Comparison of ENCODE assay signal across 8 mouse cellular contexts in the genomic region with DNA sequence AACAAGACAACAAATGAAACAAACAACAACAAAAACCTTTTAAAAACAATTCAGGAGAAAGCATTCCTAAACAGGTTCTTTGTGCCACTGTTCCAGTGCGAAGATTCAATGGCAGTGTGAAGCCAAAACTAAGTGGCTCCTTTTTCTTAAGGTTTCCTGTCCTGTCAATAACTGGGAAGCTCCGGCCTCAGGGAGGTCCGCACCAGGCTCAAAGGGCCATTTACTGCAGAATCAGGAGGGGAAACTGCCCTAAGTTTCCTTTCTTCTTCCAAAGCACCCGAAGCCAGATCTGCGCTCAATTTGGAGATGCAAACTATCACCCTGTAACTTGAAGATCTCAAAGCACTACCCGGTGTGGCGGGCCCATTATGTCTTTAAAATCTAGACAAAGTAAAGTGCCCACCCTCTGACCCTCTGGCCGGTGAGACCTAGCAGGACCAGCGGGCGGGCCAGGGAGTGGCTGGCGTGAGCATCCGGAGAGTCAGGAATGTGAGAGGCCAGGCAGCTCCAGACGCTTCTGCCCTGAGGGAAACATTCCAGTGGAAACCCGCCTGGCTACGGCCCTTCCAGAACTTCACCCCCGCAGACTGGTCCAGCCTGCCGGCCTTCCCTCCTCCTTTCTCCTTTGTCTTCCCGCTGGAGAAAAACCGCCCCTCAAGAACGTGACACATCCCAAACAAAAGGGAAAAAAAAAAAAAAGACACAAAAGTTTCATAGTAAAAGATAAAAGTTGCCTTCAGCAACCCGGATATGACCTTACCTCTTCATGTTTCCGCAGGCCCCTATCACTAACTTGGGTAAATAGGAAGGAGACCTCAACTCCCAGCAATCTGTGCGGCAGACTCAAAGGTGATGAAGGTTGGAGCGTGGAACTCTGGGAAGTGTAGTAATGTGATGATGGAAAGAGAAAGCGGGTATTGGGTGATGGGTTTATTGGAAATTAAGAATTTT. TPM values are rescaled to one million over a fixed set of nuclear protein-coding genes. Genes with fewer than 3 reads are reported as not detected.
A peak's percentile ranks its signal among the peaks of the same experiment; 100 is the strongest.
DNase-seq lines count a peak whose midpoint lies in the region; ATAC-seq lines count a peak whose summit lies in the region.

Gene Rbm41 (minus strand): TSS at position 856 of the 951 bp plus-strand sequence.

- ATAC-seq in embryonic facial prominence, embryonic 14.5 days (ENCODE audit: low read depth): peak; percentile 93
- ATAC-seq in heart, embryonic 11.5 days (replicated peaks; ENCODE audit: insufficient number of reproducible peaks, low FRiP score, low TSS enrichment): peak; percentile 80
- peak; percentile 89; the same call in 1 of the 2 replicates for ATAC-seq in kidney, embryonic 16.5 days (ENCODE audit: low FRiP score, low TSS enrichment)
- ATAC-seq in monocyte, adult 5-6 weeks (replicated peaks; ENCODE audit: insufficient number of reproducible peaks, low FRiP score, low TSS enrichment, poor library complexity, severe bottlenecking): peak; percentile 76; the same call in 1 of the 2 replicates

- H3K4me1 ChIP-seq in embryonic facial prominence, embryonic 14.5 days (ENCODE audit: control insufficient read depth, insufficient read depth, low read length): no peaks in the 10 kb centered on the region
- H3K4me1 ChIP-seq in heart, embryonic 11.5 days (ENCODE audit: control insufficient read depth, insufficient read depth, low read length): no peaks in the 10 kb centered on the region
- 0 out of 2 replicates have a peak, but pooled peaks cover 3% of the 10 kb centered on the region for H3K4me1 ChIP-seq in kidney, embryonic 16.5 days (ENCODE audit: insufficient read depth, low read length)

- peak within 1 kb of the TSS; percentile 74 for H3K9ac ChIP-seq in embryonic facial prominence, embryonic 14.5 days (ENCODE audit: low read depth, low read length)
- peak within 1 kb of the TSS; percentile 74 for H3K9ac ChIP-seq in heart, embryonic 11.5 days (ENCODE audit: low read depth, low read length)
- H3K9ac ChIP-seq in kidney, embryonic 16.5 days (replicated peaks; ENCODE audit: low read length): peak within 1 kb of the TSS; percentile 71

- peak; percentile 76 for DNase-seq in A20 (ENCODE audit: low read depth, low spot score)
- DNase-seq in adrenal gland, postnatal 25 days: peak; percentile 18
- DNase-seq in embryonic facial prominence, embryonic 14.5 days (ENCODE audit: low spot score): peak; percentile 84
- DNase-seq in liver: peak; percentile 46
- DNase-seq in spleen, postnatal 4 days (ENCODE audit: low spot score in 2 of 2): peak; percentile 17 to 61

- 15% methylated on average over 25 of the region's 25 CpGs for WGBS in embryonic facial prominence, embryonic 14.5 days
- WGBS in heart, embryonic 11.5 days (ENCODE audit: insufficient replicate concordance): 21% methylated on average over 24 of the region's 25 CpGs
- WGBS in kidney, embryonic 16.5 days: 17% methylated on average over 25 of the region's 25 CpGs

- H3K4me2 ChIP-seq in embryonic facial prominence, embryonic 14.5 days (ENCODE audit: low read depth, low read length): peak within 1 kb of the TSS; percentile 55
- peak within 1 kb of the TSS; percentile 58 for H3K4me2 ChIP-seq in heart, embryonic 11.5 days
- peak within 1 kb of the TSS; percentile 52 for H3K4me2 ChIP-seq in kidney, embryonic 16.5 days (replicated peaks; ENCODE audit: low read depth, low read length)

- H3K4me3 ChIP-seq in embryonic facial prominence, embryonic 14.5 days (ENCODE audit: low read depth, low read length): peak within 1 kb of the TSS; percentile 56
- H3K4me3 ChIP-seq in heart, embryonic 11.5 days (ENCODE audit: low read depth, low read length): peak within 1 kb of the TSS; percentile 55
- peak within 1 kb of the TSS; percentile 59 for H3K4me3 ChIP-seq in kidney, embryonic 16.5 days (ENCODE audit: low read length)

- H3K27me3 ChIP-seq in embryonic facial prominence, embryonic 14.5 days (replicated peaks; ENCODE audit: control insufficient read depth, insufficient read depth, low read length): peaks cover 8% of the 10 kb centered on the region
- H3K27me3 ChIP-seq in heart, embryonic 11.5 days (ENCODE audit: control insufficient read depth, insufficient read depth, low read length): no peaks in the 10 kb centered on the region
- H3K27me3 ChIP-seq in kidney, embryonic 16.5 days (ENCODE audit: insufficient read depth, low read length): peaks cover 7% of the 10 kb centered on the region; the same call in 1 of the 2 replicates

- no peaks in the 10 kb centered on the region for H3K9me3 ChIP-seq in embryonic facial prominence, embryonic 14.5 days (ENCODE audit: control insufficient read depth, low read length)
- H3K9me3 ChIP-seq in heart, embryonic 11.5 days (replicated peaks; ENCODE audit: control insufficient read depth, low read length): no peaks in the 10 kb centered on the region
- no peaks in the 10 kb centered on the region for H3K9me3 ChIP-seq in kidney, embryonic 16.5 days (ENCODE audit: low read length)

- H3K36me3 ChIP-seq in embryonic facial prominence, embryonic 14.5 days (ENCODE audit: control insufficient read depth, insufficient read depth, low read length): peaks cover 10% of the 10 kb centered on the region; the same call in 1 of the 2 replicates
- no peaks in the 10 kb centered on the region for H3K36me3 ChIP-seq in heart, embryonic 11.5 days (ENCODE audit: control insufficient read depth, insufficient read depth, low read length)
- no peaks in the 10 kb centered on the region for H3K36me3 ChIP-seq in kidney, embryonic 16.5 days (ENCODE audit: insufficient read depth, low read length)

- peak within 1 kb of the TSS; percentile 74 for H3K27ac ChIP-seq in embryonic facial prominence, embryonic 14.5 days (replicated peaks; ENCODE audit: low read depth, low read length)
- H3K27ac ChIP-seq in heart, embryonic 11.5 days (ENCODE audit: low read depth, low read length): peak within 1 kb of the TSS; percentile 74
- H3K27ac ChIP-seq in kidney, embryonic 16.5 days (ENCODE audit: low read length): peak within 1 kb of the TSS; percentile 82

RNA-seq across cellular contexts. Expression of gene Rbm41, which starts in this region (rescaled TPM):
- 7.3 and 8.5 TPM in 2 replicates for total RNA-seq in adrenal gland, postnatal 25 days (2021)
- 5.8 and 6.0 TPM in 2 replicates for polyA plus RNA-seq in embryonic facial prominence, embryonic 14.5 days (2014; fragmentation: Nextera tagmentation; extraction: Ambion mirVana)
- polyA plus RNA-seq in heart, embryonic 11.5 days (2014; fragmentation: Nextera tagmentation; extraction: Ambion mirVana): 6.6 and 7.2 TPM in 2 replicates
- 4.2 and 4.7 TPM in 2 replicates for polyA plus RNA-seq in kidney, embryonic 16.5 days (2015; fragmentation: Nextera tagmentation; extraction: Ambion mirVana)
- total RNA-seq in monocyte, adult 5-6 weeks (2017): 16.1 to 31.8 TPM (median 25.9 TPM) in 3 replicates

Comparison
In these comparisons a context has a peak if more than half of its experiments do, and no peak if none do; other contexts are left out.
1. Peak in every context shown above with its lines: DNase-seq, ATAC-seq, H3K4me3 ChIP-seq and H3K27ac ChIP-seq.
2. DNase-seq: peak in every context shown above with its lines; median percentile 84 in embryonic facial prominence, embryonic 14.5 days; 76 in A20; 46 in liver; 39 in spleen, postnatal 4 days; 18 in adrenal gland, postnatal 25 days.